ENCODE assay signal across 9 mouse cellular contexts in the genomic region with DNA sequence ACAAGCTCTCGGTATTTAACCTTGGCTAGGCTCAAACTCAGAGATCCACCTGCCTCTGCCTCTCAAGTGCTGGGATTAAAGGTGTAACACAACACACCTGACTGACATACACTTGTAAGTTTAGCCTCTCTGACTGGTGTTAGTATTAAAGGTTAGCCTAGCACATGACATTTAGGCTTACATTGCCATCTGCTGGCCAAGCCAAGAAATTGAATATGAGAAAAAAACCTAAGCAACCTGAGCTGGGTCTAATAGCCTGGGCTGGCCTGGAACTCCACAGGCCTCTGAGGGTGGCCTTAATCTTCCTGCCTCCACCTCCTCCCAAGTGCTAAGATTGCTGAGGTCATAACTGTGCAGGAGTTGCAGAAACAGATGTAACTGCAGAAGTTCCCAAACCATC. TPM values are rescaled to one million over a fixed set of nuclear protein-coding genes. Genes with fewer than 3 reads are reported as not detected.
A peak's percentile ranks its signal among the peaks of the same experiment; 100 is the strongest.
DNase-seq lines count a peak whose midpoint lies in the region; ATAC-seq and TF ChIP-seq lines count a peak whose summit lies in the region.
"Had no signal": no experiment of that assay in that cellular context is flagged by ENCODE, and none has a peak within 500 bp of the region (broad histone marks: within the 10 kb centered on the region; RNA-seq: fewer than 3 reads in every experiment).

No protein-coding gene starts in this region.

- WGBS in cerebellum, adult 2 months: 65% methylated on average over 1 of the region's 1 CpGs
- WGBS in kidney, embryonic 14.5 days: 46% methylated on average over 1 of the region's 1 CpGs

- H3K27ac ChIP-seq in cerebellum, adult 2 months (ENCODE audit: insufficient read depth, low read length): no peak overlapping the region
- no peak overlapping the region for H3K27ac ChIP-seq in kidney, embryonic 14.5 days (ENCODE audit: low read depth, low read length)

- H3K9me3 ChIP-seq in kidney, embryonic 14.5 days (ENCODE audit: control insufficient read depth, low read length): no peaks in the 10 kb centered on the region

- H3K27me3 ChIP-seq in cerebellum, adult 2 months (ENCODE audit: control insufficient read depth, insufficient read depth, low read length): no peaks in the 10 kb centered on the region
- H3K27me3 ChIP-seq in kidney, embryonic 14.5 days (ENCODE audit: control insufficient read depth, insufficient read depth, low read length): no peaks in the 10 kb centered on the region

- no peak overlapping the region for H3K4me3 ChIP-seq in cerebellum, adult 2 months (replicated peaks; ENCODE audit: insufficient read depth, low read depth, low read length)
- no peak overlapping the region for H3K4me3 ChIP-seq in kidney, embryonic 14.5 days (ENCODE audit: low read length)

- no peak for TF ChIP-seq POLR2A in cerebellum, adult 2 months (IDR thresholded peaks at IDR 0.05; ENCODE audit: borderline replicate concordance, insufficient read depth, low read length)

- H3K4me2 ChIP-seq in kidney, embryonic 14.5 days (replicated peaks; ENCODE audit: low read depth, low read length): no peak overlapping the region

- intact Hi-C loops in gastrocnemius, postnatal 14 days (cut with DNase I; ENCODE audit: low total_unique reads): loop anchor here (5.0 kb wide), 1 partner anchor 515 kb away; no protein-coding TSS in a partner anchor

- H3K36me3 ChIP-seq in kidney, embryonic 14.5 days (ENCODE audit: control insufficient read depth, insufficient read depth, low read length): no peaks in the 10 kb centered on the region; the same call in 1 of the 2 replicates

- no peak overlapping the region for H3K9ac ChIP-seq in kidney, embryonic 14.5 days (ENCODE audit: low read depth, low read length)

- TF ChIP-seq CTCF in cerebellum, adult 2 months (IDR thresholded peaks at IDR 0.05; ENCODE audit: borderline replicate concordance, insufficient read depth, low read depth, low read length): peak; percentile 49; the same call in 1 of the 2 replicates

- H3K4me1 ChIP-seq in cerebellum, adult 2 months (ENCODE audit: control insufficient read depth, insufficient read depth, low read length): peaks cover 8% of the 10 kb centered on the region
- H3K4me1 ChIP-seq in kidney, embryonic 14.5 days (ENCODE audit: control insufficient read depth, insufficient read depth, low read length): no peaks in the 10 kb centered on the region; the same call in 1 of the 2 replicates

- peak; percentile 25 for DNase-seq in gastrocnemius, postnatal 10 days
- no peak for DNase-seq in gastrocnemius, postnatal 14 days
- peak; percentile 50 to 62 for DNase-seq in cerebellum, adult 2 months
- peak; percentile 36 for DNase-seq in gastrocnemius, postnatal 25 days
- DNase-seq in lung, postnatal 10 days: peak; percentile 63
- DNase-seq in retina, embryonic 14.5 days (ENCODE audit: low spot score): peak; percentile 81

- peak; percentile 76 for ATAC-seq in CD4-positive, CD25-positive, alpha-beta regulatory T cell, adult 4 months
- ATAC-seq in kidney, embryonic 14.5 days (ENCODE audit: low FRiP score, low TSS enrichment): peak; percentile 72

RNA-seq across cellular contexts. Expression of a gene that starts 30.4 kb away (rescaled TPM):
- total RNA-seq in gastrocnemius, postnatal 10 days (2021): not detected
- not detected for total RNA-seq in gastrocnemius, postnatal 14 days (2021)
- under 1 TPM in 1 of 2 experiments, not detected in 1; 0.33 TPM for polyA plus RNA-seq in CD4-positive, CD25-positive, alpha-beta regulatory T cell, adult 4 months (2017; shearing (Covaris generic))
- polyA plus RNA-seq in cerebellum, adult 2 months (2012; rRNA removed): not detected in 2 replicates
- not detected for total RNA-seq in gastrocnemius, postnatal 25 days (2021)
- polyA plus RNA-seq in kidney, embryonic 14.5 days (2014; fragmentation: Nextera tagmentation; extraction: Ambion mirVana): not detected in 2 replicates
- total RNA-seq: layer of hippocampus, adult 18-20 months had no signal

RNA-seq across cellular contexts. Expression of a gene that starts 43.1 kb away (rescaled TPM):
- 1 to 10 TPM; 6.8 to 8.3 TPM for total RNA-seq in gastrocnemius, postnatal 10 days (2021)
- 1 to 10 TPM; 4.7 to 5.2 TPM for total RNA-seq in gastrocnemius, postnatal 14 days (2021)
- 10 to 100 TPM; 38.5 to 46.1 TPM for polyA plus RNA-seq in CD4-positive, CD25-positive, alpha-beta regulatory T cell, adult 4 months (2017; shearing (Covaris generic))
- 5.9 and 7.7 TPM in 2 replicates for polyA plus RNA-seq in cerebellum, adult 2 months (2012; rRNA removed)
- total RNA-seq in gastrocnemius, postnatal 25 days (2021): 1 to 10 TPM; 3.8 to 5.1 TPM
- polyA plus RNA-seq in kidney, embryonic 14.5 days (2014; fragmentation: Nextera tagmentation; extraction: Ambion mirVana): 41.7 and 60.9 TPM in 2 replicates
